Mouse (Mus musculus) frontal cortex, postnatal 14 days (tissue): ENCODE measurements at regions not wholly inside any gene's neighbourhood (a gene's known extent, or its start where the extent isn't known, plus 50 kb on each side); places are given as distances from the start of the nearest gene placed in this dataset.

Experiments used
- DNase-seq, 2 experiments: peaks; one replicate each; pipeline ENCODE4 v3.0.0; 2022; ENCODE audit warnings: low spot score in 2 of 2

- DNase-seq = no peak
Measured at GRCm38 (mm10) chr14:120661111-120661510, 182.9 kb downstream of the Rap2a start.

GRCm38 (mm10) chr14:120669665-120670064 is 191.4 kb downstream of the Rap2a start:
- DNase-seq = no peak

GRCm38 (mm10) chr14:120675752-120676151 is 197.5 kb downstream of the Rap2a start:
- DNase-seq = no peak

GRCm38 (mm10) chr14:120678533-120678932 is 200.3 kb downstream of the Rap2a start:
- peak in 1 of 2 experiments; percentile 28 for DNase-seq

GRCm38 (mm10) chr14:120679072-120679471 is 200.8 kb downstream of the Rap2a start:
- DNase-seq = peak in 1 of 2 experiments; percentile 24

- DNase-seq = no peak
Measured at GRCm38 (mm10) chr14:120680272-120680671, 202.0 kb downstream of the Rap2a start.

GRCm38 (mm10) chr14:120685263-120685662 is 207.0 kb downstream of the Rap2a start:
- DNase-seq = no peak

- DNase-seq = no peak
Measured at GRCm38 (mm10) chr14:120685877-120686276, 207.6 kb downstream of the Rap2a start.

- DNase-seq = no peak
Measured at GRCm38 (mm10) chr14:120686751-120687150, 208.5 kb downstream of the Rap2a start.

GRCm38 (mm10) chr14:120699378-120699777 is 211.6 kb upstream of the Ipo5 start:
- DNase-seq = no peak

GRCm38 (mm10) chr14:120705301-120705801 is 205.7 kb upstream of the Ipo5 start:
- DNase-seq = no peak

- no peak for DNase-seq
Measured at GRCm38 (mm10) chr14:120710782-120711181, 200.2 kb upstream of the Ipo5 start.

GRCm38 (mm10) chr14:120720464-120721445 is 190.3 kb upstream of the Ipo5 start:
- DNase-seq = no peak

- DNase-seq = no peak
Measured at GRCm38 (mm10) chr14:120721593-120722461, 189.2 kb upstream of the Ipo5 start.

- no peak for DNase-seq
Measured at GRCm38 (mm10) chr14:120722546-120723112, 188.4 kb upstream of the Ipo5 start.

GRCm38 (mm10) chr14:120728107-120728506 is 182.9 kb upstream of the Ipo5 start:
- no peak for DNase-seq

- DNase-seq = no peak
Measured at GRCm38 (mm10) chr14:120730226-120730625, 180.8 kb upstream of the Ipo5 start.

GRCm38 (mm10) chr14:120731679-120732281 is 179.2 kb upstream of the Ipo5 start:
- no peak for DNase-seq

GRCm38 (mm10) chr14:120732400-120733138 is 178.5 kb upstream of the Ipo5 start:
- no peak for DNase-seq

GRCm38 (mm10) chr14:120741492-120742054 is 169.5 kb upstream of the Ipo5 start:
- DNase-seq = no peak
